Mouse (Mus musculus): Measurements from ENCODE around the gene Clcn6. TPM values are rescaled to one million over a fixed set of nuclear protein-coding genes. Genes with fewer than 3 reads are reported as not detected.

The Clcn6 gene
- polyA plus RNA-seq, 1 experiment from 2014 or later = 7.4 TPM

- 72% methylated on average over 3 of the region's 3 CpGs for WGBS
- no peaks in the 10 kb centered on the region for H3K4me1 ChIP-seq (ENCODE audit: control insufficient read depth, insufficient read depth, low read length)
- no peak overlapping the region for H3K27ac ChIP-seq (replicated peaks; ENCODE audit: low read depth, low read length)
- DNase-seq (ENCODE audit: low spot score) = no peak
- H3K9ac ChIP-seq (ENCODE audit: low read depth, low read length) = no peak overlapping the region
- H3K36me3 ChIP-seq (ENCODE audit: control insufficient read depth, insufficient read depth, low read length) = peaks cover 97% of the 10 kb centered on the region
- no peak overlapping the region for H3K4me2 ChIP-seq (ENCODE audit: low read depth, low read length)
- no peak for ATAC-seq (ENCODE audit: low read depth)
- no peaks in the 10 kb centered on the region for H3K27me3 ChIP-seq (replicated peaks; ENCODE audit: control insufficient read depth, insufficient read depth, low read length)
- no peaks in the 10 kb centered on the region for H3K9me3 ChIP-seq (ENCODE audit: control insufficient read depth, low read length)
- H3K4me3 ChIP-seq (ENCODE audit: low read depth, low read length) = no peak overlapping the region
These were observed 21.6 kb downstream of the Clcn6 start for GRCm38 (mm10) chr4:148016981-148017380.

- no peaks in the 10 kb centered on the region for H3K9me3 ChIP-seq (ENCODE audit: control insufficient read depth, low read length)
- 77% methylated on average over 10 of the region's 10 CpGs for WGBS
- H3K4me3 ChIP-seq (ENCODE audit: low read depth, low read length) = no peak overlapping the region
- H3K27me3 ChIP-seq (replicated peaks; ENCODE audit: control insufficient read depth, insufficient read depth, low read length) = no peaks in the 10 kb centered on the region
- no peak overlapping the region for H3K9ac ChIP-seq (ENCODE audit: low read depth, low read length)
- no peaks in the 10 kb centered on the region for H3K4me1 ChIP-seq (ENCODE audit: control insufficient read depth, insufficient read depth, low read length)
- no peak overlapping the region for H3K4me2 ChIP-seq (ENCODE audit: low read depth, low read length)
- ATAC-seq (ENCODE audit: low read depth) (no peak), DNase-seq (ENCODE audit: low spot score) (no peak)
- H3K27ac ChIP-seq (replicated peaks; ENCODE audit: low read depth, low read length) = no peak overlapping the region
- peaks cover 97% of the 10 kb centered on the region for H3K36me3 ChIP-seq (ENCODE audit: control insufficient read depth, insufficient read depth, low read length)
These were observed 23.2 kb downstream of the Clcn6 start for GRCm38 (mm10) chr4:148015418-148015817.

- WGBS = 94% methylated on average over 4 of the region's 4 CpGs
- Histone ChIP-seq H3K4me1 (ENCODE audit: control insufficient read depth, insufficient read depth, low read length) (no peaks in the 10 kb centered on the region), H3K36me3 (ENCODE audit: control insufficient read depth, insufficient read depth, low read length) (peaks cover 99% of the 10 kb centered on the region), H3K4me2 (ENCODE audit: low read depth, low read length) (no peak overlapping the region), H3K27me3 (replicated peaks; ENCODE audit: control insufficient read depth, insufficient read depth, low read length) (no peaks in the 10 kb centered on the region), H3K4me3 (ENCODE audit: low read depth, low read length) (no peak overlapping the region), H3K27ac (replicated peaks; ENCODE audit: low read depth, low read length) (no peak overlapping the region), H3K9me3 (ENCODE audit: control insufficient read depth, low read length) (no peaks in the 10 kb centered on the region), H3K9ac (ENCODE audit: low read depth, low read length) (no peak overlapping the region)
- DNase-seq (ENCODE audit: low spot score) = no peak
- ATAC-seq (ENCODE audit: low read depth) = no peak
These were observed 26.4 kb downstream of the Clcn6 start for GRCm38 (mm10) chr4:148012216-148012615.

- WGBS = 53% methylated on average over 3 of the region's 3 CpGs
These were observed 27.3 kb downstream of the Clcn6 start for GRCm38 (mm10) chr4:148011332-148011731.

GRCm38 (mm10) chr4:148009641-148010040 lies 29.0 kb downstream of the Clcn6 start:
- Histone ChIP-seq H3K27ac (replicated peaks; ENCODE audit: low read depth, low read length) (no peak overlapping the region), H3K36me3 (ENCODE audit: control insufficient read depth, insufficient read depth, low read length) (peaks cover 99% of the 10 kb centered on the region)
- WGBS = 92% methylated on average over 2 of the region's 2 CpGs

More at GRCm38 (mm10) chr4:148011332-148011731, 27.3 kb downstream of the Clcn6 start:
- Histone ChIP-seq H3K36me3 (ENCODE audit: control insufficient read depth, insufficient read depth, low read length) (peaks cover 99% of the 10 kb centered on the region), H3K27ac (replicated peaks; ENCODE audit: low read depth, low read length) (no peak overlapping the region), H3K4me3 (ENCODE audit: low read depth, low read length) (no peak overlapping the region), H3K9me3 (ENCODE audit: control insufficient read depth, low read length) (no peaks in the 10 kb centered on the region), H3K27me3 (replicated peaks; ENCODE audit: control insufficient read depth, insufficient read depth, low read length) (no peaks in the 10 kb centered on the region), H3K4me1 (ENCODE audit: control insufficient read depth, insufficient read depth, low read length) (no peaks in the 10 kb centered on the region), H3K4me2 (ENCODE audit: low read depth, low read length) (no peak overlapping the region), H3K9ac (ENCODE audit: low read depth, low read length) (no peak overlapping the region)
- DNase-seq (ENCODE audit: low spot score) (no peak), ATAC-seq (ENCODE audit: low read depth) (no peak)

GRCm38 (mm10) chr4:148008412-148008811 lies 30.2 kb downstream of the Clcn6 start:
- no peaks in the 10 kb centered on the region for H3K27me3 ChIP-seq (replicated peaks; ENCODE audit: control insufficient read depth, insufficient read depth, low read length)
- H3K27ac ChIP-seq (replicated peaks; ENCODE audit: low read depth, low read length) = no peak overlapping the region
- H3K4me1 ChIP-seq (ENCODE audit: control insufficient read depth, insufficient read depth, low read length) = no peaks in the 10 kb centered on the region
- H3K9ac ChIP-seq (ENCODE audit: low read depth, low read length) = no peak overlapping the region
- WGBS = 78% methylated on average over 4 of the region's 4 CpGs
- no peak overlapping the region for H3K4me2 ChIP-seq (ENCODE audit: low read depth, low read length)
- no peaks in the 10 kb centered on the region for H3K9me3 ChIP-seq (ENCODE audit: control insufficient read depth, low read length)
- peaks cover 92% of the 10 kb centered on the region for H3K36me3 ChIP-seq (ENCODE audit: control insufficient read depth, insufficient read depth, low read length)
- no peak for DNase-seq (ENCODE audit: low spot score)
- H3K4me3 ChIP-seq (ENCODE audit: low read depth, low read length) = no peak overlapping the region
- no peak for ATAC-seq (ENCODE audit: low read depth)

More at GRCm38 (mm10) chr4:148009641-148010040, 29.0 kb downstream of the Clcn6 start:
- no peak overlapping the region for H3K9ac ChIP-seq (ENCODE audit: low read depth, low read length)
- no peaks in the 10 kb centered on the region for H3K4me1 ChIP-seq (ENCODE audit: control insufficient read depth, insufficient read depth, low read length)
- DNase-seq (ENCODE audit: low spot score) (no peak), ATAC-seq (ENCODE audit: low read depth) (no peak)
- no peaks in the 10 kb centered on the region for H3K27me3 ChIP-seq (replicated peaks; ENCODE audit: control insufficient read depth, insufficient read depth, low read length)
- no peak overlapping the region for H3K4me3 ChIP-seq (ENCODE audit: low read depth, low read length)
- no peaks in the 10 kb centered on the region for H3K9me3 ChIP-seq (ENCODE audit: control insufficient read depth, low read length)
- no peak overlapping the region for H3K4me2 ChIP-seq (ENCODE audit: low read depth, low read length)

- H3K9me3 ChIP-seq (ENCODE audit: control insufficient read depth, low read length) = no peaks in the 10 kb centered on the region
- no peaks in the 10 kb centered on the region for H3K27me3 ChIP-seq (replicated peaks; ENCODE audit: control insufficient read depth, insufficient read depth, low read length)
- WGBS = 82% methylated on average over 7 of the region's 7 CpGs
- no peak overlapping the region for H3K9ac ChIP-seq (ENCODE audit: low read depth, low read length)
- H3K4me3 ChIP-seq (ENCODE audit: low read depth, low read length) = no peak overlapping the region
- ATAC-seq (ENCODE audit: low read depth) = no peak
- H3K36me3 ChIP-seq (ENCODE audit: control insufficient read depth, insufficient read depth, low read length) = peaks cover 55% of the 10 kb centered on the region
- no peak for DNase-seq (ENCODE audit: low spot score)
- no peak overlapping the region for H3K27ac ChIP-seq (replicated peaks; ENCODE audit: low read depth, low read length)
- H3K4me2 ChIP-seq (ENCODE audit: low read depth, low read length) = no peak overlapping the region
- no peaks in the 10 kb centered on the region for H3K4me1 ChIP-seq (ENCODE audit: control insufficient read depth, insufficient read depth, low read length)
These were observed 34.3 kb downstream of the Clcn6 start for GRCm38 (mm10) chr4:148004361-148004760.

GRCm38 (mm10) chr4:148001866-148002265 lies 36.8 kb downstream of the Clcn6 start:
- ATAC-seq (ENCODE audit: low read depth) (no peak), DNase-seq (ENCODE audit: low spot score) (no peak)
- Histone ChIP-seq H3K9me3 (ENCODE audit: control insufficient read depth, low read length) (no peaks in the 10 kb centered on the region), H3K4me3 (ENCODE audit: low read depth, low read length) (no peak overlapping the region), H3K27ac (replicated peaks; ENCODE audit: low read depth, low read length) (no peak overlapping the region), H3K4me1 (ENCODE audit: control insufficient read depth, insufficient read depth, low read length) (no peaks in the 10 kb centered on the region), H3K36me3 (ENCODE audit: control insufficient read depth, insufficient read depth, low read length) (peaks cover 30% of the 10 kb centered on the region), H3K9ac (ENCODE audit: low read depth, low read length) (no peak overlapping the region), H3K4me2 (ENCODE audit: low read depth, low read length) (no peak overlapping the region), H3K27me3 (replicated peaks; ENCODE audit: control insufficient read depth, insufficient read depth, low read length) (no peaks in the 10 kb centered on the region)
- 47% methylated on average over 8 of the region's 8 CpGs for WGBS

- Histone ChIP-seq H3K9me3 (ENCODE audit: control insufficient read depth, low read length) (no peaks in the 10 kb centered on the region), H3K36me3 (ENCODE audit: control insufficient read depth, insufficient read depth, low read length) (peaks cover 23% of the 10 kb centered on the region), H3K4me3 (ENCODE audit: low read depth, low read length) (no peak overlapping the region), H3K27me3 (replicated peaks; ENCODE audit: control insufficient read depth, insufficient read depth, low read length) (no peaks in the 10 kb centered on the region), H3K4me1 (ENCODE audit: control insufficient read depth, insufficient read depth, low read length) (no peaks in the 10 kb centered on the region), H3K27ac (replicated peaks; ENCODE audit: low read depth, low read length) (no peak overlapping the region), H3K4me2 (ENCODE audit: low read depth, low read length) (no peak overlapping the region), H3K9ac (ENCODE audit: low read depth, low read length) (no peak overlapping the region)
- 78% methylated on average over 17 of the region's 17 CpGs for WGBS
- no peak for DNase-seq (ENCODE audit: low spot score)
- ATAC-seq (ENCODE audit: low read depth) = no peak
These were observed 37.4 kb downstream of the Clcn6 start for GRCm38 (mm10) chr4:148001013-148001789.

Measured in embryonic facial prominence, embryonic 14.5 days (tissue).